Mouse (Mus musculus): ENCODE results near the gene Cemip2.
"Not testable (repeated sequence)": the region's sequence is repeated elsewhere in the genome, so short reads cannot be mapped to it uniquely, and the experiment has no call there.

The Cemip2 gene

DNA sequence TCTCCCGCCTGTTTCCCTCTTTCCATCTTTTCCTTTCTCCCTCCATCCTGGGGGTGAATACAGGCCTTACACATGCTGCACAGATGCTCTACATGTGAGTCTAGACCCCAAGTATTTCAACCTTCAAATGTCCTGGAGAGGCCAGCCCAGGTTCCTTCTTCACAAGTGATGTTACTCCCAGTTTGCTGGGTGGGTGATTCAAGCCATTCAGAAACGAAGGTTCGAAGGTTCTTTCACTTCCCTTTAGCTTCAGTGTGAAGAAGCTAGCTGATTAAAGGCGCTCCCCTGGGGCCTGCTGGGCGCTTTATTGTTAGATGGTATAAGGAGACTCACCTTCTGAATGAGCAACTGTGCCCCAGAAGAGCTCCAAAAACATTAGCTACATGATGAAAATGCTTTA is 82.0 kb downstream of the Cemip2 start:
- Histone ChIP-seq H3K36me3 (ENCODE audit: control insufficient read depth, insufficient read depth, low read length, poor library complexity, severe bottlenecking) (peaks cover 2% of the 10 kb centered on the region; the same call in 1 of the 2 replicates), H3K27me3 (ENCODE audit: control insufficient read depth, insufficient read depth, low read length, poor library complexity, severe bottlenecking) (no peaks in the 10 kb centered on the region)
- DNase-seq (ENCODE audit: low read depth, low spot score) = peak; percentile 87

DNA sequence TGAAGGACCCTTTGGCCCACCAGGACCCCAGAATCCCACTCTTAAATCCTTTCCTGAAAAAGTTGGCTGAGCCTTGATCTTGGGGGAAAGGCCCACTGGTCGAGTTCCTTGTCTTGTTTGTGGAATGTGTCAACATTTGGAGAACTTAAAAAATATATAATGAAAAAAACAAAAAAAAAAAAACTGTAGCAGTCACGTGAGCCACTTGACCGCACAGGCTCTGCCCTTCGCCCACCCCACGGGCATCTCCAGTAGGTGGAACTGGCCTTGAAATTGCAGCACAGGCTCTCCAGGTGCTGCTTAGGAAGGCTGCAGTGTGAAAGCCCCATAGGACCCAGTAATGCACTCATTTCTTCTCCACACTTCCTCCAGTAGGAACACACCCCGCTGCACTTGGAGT is 82.8 kb downstream of the Cemip2 start:
- Histone ChIP-seq H3K27me3 (ENCODE audit: control insufficient read depth, insufficient read depth, low read length, poor library complexity, severe bottlenecking) (no peaks in the 10 kb centered on the region), H3K36me3 (ENCODE audit: control insufficient read depth, insufficient read depth, low read length, poor library complexity, severe bottlenecking) (no peaks in the 10 kb centered on the region)
- peak; percentile 19 for DNase-seq (ENCODE audit: low read depth, low spot score)

DNA sequence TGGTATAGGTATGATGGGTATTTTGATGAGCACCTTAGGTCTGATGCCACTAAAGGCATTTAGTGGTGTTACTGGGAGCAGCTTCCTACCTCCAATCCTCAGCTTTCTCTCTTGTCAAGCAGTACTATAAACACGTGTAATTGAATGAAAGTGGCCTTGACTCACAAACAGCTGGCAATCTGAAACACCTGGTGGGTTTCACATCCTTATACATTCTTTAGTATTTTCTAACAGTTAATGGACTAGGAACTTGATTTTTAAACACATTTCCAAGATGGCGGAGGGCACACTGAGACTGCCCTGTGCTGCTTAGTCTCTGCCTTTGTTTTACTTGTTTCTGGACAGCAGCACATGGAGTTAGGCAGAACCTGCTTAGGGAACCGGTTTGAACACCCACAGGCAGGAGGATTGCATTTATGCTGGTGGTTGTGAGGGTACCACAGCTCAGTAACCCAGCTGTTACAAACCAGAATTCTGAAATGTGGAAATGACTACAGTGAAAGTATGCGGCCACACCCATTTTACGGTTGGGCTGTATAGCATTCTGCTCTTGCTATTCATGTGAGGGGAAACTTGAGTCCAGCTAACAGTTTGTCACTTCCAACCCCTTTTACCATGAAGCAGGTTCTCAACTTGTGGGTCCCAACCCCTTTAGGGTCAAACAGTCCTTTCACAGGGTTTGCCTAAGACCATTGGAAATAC is 84.3 kb downstream of the Cemip2 start:
- H3K27me3 ChIP-seq (ENCODE audit: control insufficient read depth, insufficient read depth, low read length, poor library complexity, severe bottlenecking) = no peaks in the 10 kb centered on the region
- no peaks in the 10 kb centered on the region for H3K36me3 ChIP-seq (ENCODE audit: control insufficient read depth, insufficient read depth, low read length, poor library complexity, severe bottlenecking)
- peak; percentile 73 for DNase-seq (ENCODE audit: low read depth, low spot score)

DNA sequence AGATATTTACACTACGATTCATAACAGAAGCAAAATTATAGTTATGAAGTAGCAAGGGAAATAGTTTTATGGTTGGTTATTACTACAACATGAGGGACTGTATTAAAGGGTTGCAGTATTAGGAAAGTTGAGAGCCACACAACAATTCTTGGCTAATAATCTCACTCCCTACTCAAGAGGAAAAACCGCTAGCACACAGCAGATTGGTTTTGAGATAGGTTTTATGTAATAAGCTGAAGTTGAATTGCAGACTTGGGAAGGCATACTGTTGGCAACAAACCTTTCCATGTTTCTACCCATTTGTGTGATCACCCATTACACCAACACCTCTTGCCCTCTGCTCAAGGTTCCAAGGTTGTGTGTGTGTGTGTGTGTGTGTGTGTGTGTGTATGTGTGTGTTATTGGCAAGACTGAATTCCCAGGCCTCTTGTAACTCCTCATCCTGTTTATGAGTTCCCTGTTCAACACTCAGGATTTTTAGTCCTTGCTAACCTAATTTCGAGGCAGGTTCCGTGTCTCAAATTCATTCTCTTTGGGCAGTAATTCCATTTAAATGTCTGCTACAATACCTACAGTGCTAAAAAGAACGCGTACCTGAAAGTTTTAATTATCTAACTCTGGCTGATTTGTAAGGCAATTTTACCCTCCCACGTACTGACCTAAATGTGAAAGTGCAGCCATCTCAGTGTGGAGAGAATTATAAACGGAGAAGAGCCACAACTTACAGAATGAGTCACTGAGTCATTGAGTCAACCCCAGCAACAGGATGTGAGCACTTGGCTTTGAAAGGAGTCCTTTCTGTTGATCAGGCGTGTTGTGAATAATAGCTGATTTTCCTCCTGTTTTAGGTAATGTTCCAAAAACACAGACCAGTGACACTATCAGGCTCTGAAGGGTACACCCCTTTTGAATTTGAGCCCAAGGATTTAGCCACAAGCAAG is 85.1 kb downstream of the Cemip2 start:
- Histone ChIP-seq H3K36me3 (ENCODE audit: control insufficient read depth, insufficient read depth, low read length, poor library complexity, severe bottlenecking) (no peaks in the 10 kb centered on the region), H3K27me3 (ENCODE audit: control insufficient read depth, insufficient read depth, low read length, poor library complexity, severe bottlenecking) (no peaks in the 10 kb centered on the region)
- peak; percentile 48 for DNase-seq (ENCODE audit: low read depth, low spot score)

DNA sequence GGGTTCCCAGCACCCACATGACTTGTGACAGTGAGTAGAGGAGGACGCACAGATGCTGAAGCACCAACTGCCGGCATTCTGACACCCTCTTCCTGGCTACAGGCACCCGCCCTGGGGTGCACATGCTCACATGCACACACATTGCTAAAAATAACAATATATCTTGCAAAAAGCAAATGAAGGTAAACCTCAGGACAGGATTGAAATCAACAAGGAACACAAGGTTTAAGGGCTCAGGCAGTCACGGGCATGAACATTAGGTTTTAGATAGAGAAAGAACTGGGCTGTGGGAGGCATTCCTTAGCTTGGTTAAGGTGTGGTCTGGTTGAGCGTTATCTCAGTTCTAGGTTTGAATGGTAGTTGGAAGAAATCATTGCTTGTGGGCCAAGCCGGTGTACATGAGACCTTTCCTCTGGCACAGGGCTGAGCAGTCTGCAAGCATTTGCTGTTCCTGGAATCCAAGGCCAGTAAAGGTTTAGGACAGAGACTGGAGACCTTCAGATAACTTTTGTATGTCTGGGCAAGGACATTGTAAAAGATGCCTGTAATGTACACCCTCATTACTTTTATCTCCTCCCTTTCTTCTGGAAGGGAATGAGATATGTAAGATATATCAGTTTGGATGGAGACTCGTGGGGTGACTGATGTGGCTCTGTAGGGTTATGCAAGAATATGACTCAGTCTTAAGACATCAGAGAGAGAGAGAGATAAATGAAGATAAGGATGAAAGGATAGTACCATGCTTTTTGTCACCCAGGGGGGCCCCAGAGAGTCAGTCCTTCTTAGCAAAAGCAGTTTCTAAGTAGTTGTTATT is 87.3 kb downstream of the Cemip2 start:
- Histone ChIP-seq H3K36me3 (ENCODE audit: control insufficient read depth, insufficient read depth, low read length, poor library complexity, severe bottlenecking) (no peaks in the 10 kb centered on the region), H3K27me3 (ENCODE audit: control insufficient read depth, insufficient read depth, low read length, poor library complexity, severe bottlenecking) (no peaks in the 10 kb centered on the region)
- DNase-seq (ENCODE audit: low read depth, low spot score) = no peak

DNA sequence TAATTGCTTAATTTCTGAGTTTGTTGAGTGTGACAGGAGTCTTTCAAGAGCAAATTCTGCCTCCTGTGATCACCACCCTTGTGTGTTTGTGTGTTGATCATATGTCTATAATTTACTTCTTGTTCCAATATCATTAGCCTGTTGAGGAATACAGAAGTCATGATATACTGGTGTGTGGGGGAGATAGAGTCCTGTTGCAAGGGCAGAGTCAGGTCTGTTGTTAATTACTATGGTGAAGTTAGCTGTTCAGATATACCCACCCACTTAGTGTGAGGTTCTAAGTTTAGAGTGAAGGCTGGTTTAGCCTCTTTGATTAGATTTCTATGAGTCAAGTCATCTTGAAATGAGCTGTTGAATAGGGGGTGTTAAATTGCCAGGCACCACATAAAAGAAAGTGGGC is 88.0 kb downstream of the Cemip2 start:
- DNase-seq (ENCODE audit: low read depth, low spot score) = no peak
- Histone ChIP-seq H3K36me3 (ENCODE audit: control insufficient read depth, insufficient read depth, low read length, poor library complexity, severe bottlenecking) (no peaks in the 10 kb centered on the region), H3K27me3 (ENCODE audit: control insufficient read depth, insufficient read depth, low read length, poor library complexity, severe bottlenecking) (no peaks in the 10 kb centered on the region)

DNA sequence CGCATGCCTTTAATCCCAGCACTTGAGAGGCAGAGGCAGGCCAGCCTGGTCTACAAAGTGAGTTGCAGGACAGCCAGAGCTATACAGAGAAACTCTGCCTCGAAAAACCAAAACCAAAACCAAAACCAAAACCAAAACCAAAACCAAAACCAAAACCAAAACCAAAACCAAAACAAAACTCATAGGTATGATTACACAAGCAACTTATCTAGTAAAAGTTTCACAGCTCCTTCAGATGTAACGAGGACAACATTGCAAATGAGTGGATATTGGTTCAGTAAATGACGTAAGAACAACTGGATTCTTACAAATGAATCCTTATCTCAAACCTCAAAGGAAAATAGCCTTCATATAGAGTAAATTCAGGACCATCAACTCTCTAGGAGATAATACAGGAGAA is 88.6 kb downstream of the Cemip2 start:
- peak; percentile 25 for DNase-seq (ENCODE audit: low read depth, low spot score)
- not testable (repeated sequence) for H3K27me3 ChIP-seq (ENCODE audit: control insufficient read depth, insufficient read depth, low read length, poor library complexity, severe bottlenecking); H3K36me3 ChIP-seq (ENCODE audit: control insufficient read depth, insufficient read depth, low read length, poor library complexity, severe bottlenecking)

DNA sequence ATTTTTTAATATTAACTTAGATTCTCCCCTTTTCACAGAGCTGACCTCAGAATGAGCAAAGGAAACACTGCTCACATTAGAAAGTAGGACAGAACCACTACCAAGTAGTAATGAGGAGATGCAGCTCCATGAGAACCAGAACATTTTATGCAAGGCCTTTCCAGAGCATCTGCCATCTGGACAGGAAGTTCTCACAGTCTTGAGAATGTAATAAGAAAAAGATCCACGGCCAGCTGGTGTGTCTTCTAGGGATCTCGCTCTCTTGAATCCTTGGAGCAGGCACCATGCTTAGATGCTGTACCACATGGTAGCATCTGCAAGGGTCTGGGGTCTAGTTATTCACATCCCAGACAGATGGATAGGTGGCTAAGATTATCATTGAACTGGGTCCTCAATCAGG is 90.3 kb downstream of the Cemip2 start:
- DNase-seq (ENCODE audit: low read depth, low spot score) = no peak
- H3K27me3 ChIP-seq (ENCODE audit: control insufficient read depth, insufficient read depth, low read length, poor library complexity, severe bottlenecking) = no peaks in the 10 kb centered on the region
- H3K36me3 ChIP-seq (ENCODE audit: control insufficient read depth, insufficient read depth, low read length, poor library complexity, severe bottlenecking) = no peaks in the 10 kb centered on the region

DNA sequence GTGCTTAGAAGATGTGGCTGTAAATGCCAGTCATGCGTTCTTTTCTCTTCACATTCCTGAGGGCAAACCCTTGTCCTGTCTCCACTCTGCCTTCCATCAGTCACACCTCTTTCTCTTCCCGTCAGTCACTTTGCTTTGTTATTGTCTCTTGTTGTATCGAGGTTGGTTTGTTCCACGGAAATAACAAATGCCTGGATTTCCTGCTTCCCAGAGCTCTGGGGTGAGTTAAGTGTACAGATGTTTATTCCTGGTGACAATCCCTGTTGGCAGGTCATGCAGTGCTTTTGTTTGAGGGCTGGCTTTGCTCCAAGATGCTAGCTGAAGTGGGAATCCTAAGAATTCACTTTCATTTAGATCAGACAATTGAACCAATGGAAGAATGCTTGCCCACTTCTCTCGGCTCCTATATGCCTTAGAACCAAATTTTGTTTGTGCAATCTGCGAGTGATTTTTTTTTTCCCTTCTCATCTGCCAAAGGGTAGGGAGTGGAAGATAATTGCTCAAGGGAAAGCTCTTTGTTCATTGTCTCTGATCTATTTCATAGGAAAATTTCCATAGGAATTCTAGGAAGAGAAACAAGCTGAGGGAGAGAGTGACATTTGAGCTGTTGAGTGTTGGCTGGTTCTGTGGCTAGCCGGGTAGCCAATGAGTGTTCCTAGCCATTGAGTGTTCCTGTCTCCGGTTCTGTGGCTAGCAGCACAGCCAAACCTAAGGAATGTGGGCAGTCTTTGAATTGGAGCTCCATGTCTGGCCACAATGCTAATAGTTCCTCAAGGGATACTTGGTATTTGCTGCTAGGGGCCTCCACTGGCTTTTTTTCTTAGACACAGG is 104.2 kb downstream of the Cemip2 start:
- H3K36me3 ChIP-seq (ENCODE audit: control insufficient read depth, insufficient read depth, low read length, poor library complexity, severe bottlenecking) = no peaks in the 10 kb centered on the region
- H3K27me3 ChIP-seq (ENCODE audit: control insufficient read depth, insufficient read depth, low read length, poor library complexity, severe bottlenecking) = no peaks in the 10 kb centered on the region
- no peak for DNase-seq (ENCODE audit: low read depth, low spot score)

DNA sequence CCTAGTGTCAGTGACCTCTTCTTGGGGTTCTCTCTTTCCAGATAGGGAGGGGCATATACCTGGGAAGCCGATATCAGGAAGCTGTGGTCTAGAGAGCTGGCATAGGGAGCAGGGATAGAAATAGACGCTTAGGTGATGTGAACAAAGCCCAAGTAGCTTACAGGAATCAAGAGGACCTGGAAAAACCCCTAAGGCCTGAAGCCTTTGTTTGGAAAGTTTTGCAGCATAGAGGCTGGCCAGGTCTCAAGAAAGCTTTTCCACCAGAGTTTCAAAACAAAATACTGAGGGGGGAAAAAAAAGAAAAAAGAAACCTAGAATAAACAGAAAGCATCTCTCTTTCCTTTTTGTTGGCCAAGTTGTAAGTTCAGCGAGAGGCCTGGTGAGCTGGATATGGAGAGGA is 104.9 kb downstream of the Cemip2 start:
- no peaks in the 10 kb centered on the region for H3K36me3 ChIP-seq (ENCODE audit: control insufficient read depth, insufficient read depth, low read length, poor library complexity, severe bottlenecking)
- H3K27me3 ChIP-seq (ENCODE audit: control insufficient read depth, insufficient read depth, low read length, poor library complexity, severe bottlenecking) = no peaks in the 10 kb centered on the region
- no peak for DNase-seq (ENCODE audit: low read depth, low spot score)

DNA sequence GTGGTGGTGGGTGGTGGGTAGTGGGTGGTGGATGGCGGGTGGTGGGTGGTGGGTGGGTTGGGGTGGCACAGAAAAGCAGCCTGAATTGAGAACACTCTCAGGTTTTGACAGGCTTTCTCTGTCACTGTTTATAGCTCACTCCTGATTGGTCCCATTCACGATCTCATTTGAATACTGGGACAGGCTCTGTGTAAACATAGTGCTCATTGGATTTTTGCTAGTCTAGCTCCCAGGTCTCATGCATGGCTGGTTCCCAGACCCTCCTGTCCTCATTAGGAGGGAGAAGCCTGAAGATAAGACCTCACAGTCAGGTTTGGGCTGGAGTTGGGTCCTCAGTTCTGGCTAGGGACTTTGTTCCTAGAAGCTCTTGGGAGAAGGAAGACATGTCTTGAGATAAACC is 105.8 kb downstream of the Cemip2 start:
- no peaks in the 10 kb centered on the region for H3K27me3 ChIP-seq (ENCODE audit: control insufficient read depth, insufficient read depth, low read length, poor library complexity, severe bottlenecking)
- no peak for DNase-seq (ENCODE audit: low read depth, low spot score)
- no peaks in the 10 kb centered on the region for H3K36me3 ChIP-seq (ENCODE audit: control insufficient read depth, insufficient read depth, low read length, poor library complexity, severe bottlenecking)

DNA sequence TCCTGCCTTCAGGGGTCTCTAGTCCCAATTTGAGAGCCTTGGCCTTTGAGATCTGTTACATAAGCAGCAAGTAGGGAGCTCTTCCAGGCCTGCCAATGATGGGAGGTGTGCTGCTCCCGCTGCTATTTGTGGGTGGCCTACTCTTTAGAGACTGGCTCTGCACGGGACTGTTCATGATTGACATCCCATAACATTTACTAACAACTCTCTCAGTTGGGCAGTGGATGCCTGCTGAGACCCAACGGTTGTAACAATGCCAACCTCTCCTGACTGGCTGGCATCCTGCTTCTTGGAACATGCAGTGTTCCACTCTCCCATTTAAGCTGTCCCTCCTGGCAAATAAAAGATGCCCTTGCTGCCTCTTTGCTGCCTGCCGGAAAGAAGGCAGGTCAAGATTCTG is 106.2 kb downstream of the Cemip2 start:
- H3K36me3 ChIP-seq (ENCODE audit: control insufficient read depth, insufficient read depth, low read length, poor library complexity, severe bottlenecking) = no peaks in the 10 kb centered on the region
- DNase-seq (ENCODE audit: low read depth, low spot score) = no peak
- H3K27me3 ChIP-seq (ENCODE audit: control insufficient read depth, insufficient read depth, low read length, poor library complexity, severe bottlenecking) = no peaks in the 10 kb centered on the region

DNA sequence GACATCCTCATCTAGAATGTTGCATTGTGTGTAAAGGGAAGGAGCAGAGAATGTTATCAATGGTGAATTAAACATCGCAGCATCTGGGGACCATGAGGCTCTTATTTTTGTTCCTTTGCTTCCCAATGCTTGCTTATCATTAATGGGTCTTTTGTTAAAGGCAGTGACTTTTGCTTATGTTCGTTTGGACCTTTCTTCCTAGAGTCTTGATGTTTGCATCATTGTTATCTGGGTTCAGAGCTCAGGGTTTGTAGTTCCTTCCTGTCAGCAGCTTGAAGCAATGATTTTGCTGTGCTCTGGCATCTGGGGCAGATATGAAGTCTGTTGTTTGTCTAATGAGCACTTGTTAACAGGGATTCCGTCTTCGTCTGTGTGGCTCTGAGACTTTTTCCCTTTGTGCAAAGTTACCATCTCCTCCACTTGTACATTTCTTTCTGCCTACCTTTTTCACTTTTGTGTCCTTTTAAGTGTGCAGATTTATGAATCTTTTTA is 108.1 kb downstream of the Cemip2 start:
- H3K36me3 ChIP-seq (ENCODE audit: control insufficient read depth, insufficient read depth, low read length, poor library complexity, severe bottlenecking) = no peaks in the 10 kb centered on the region
- DNase-seq (ENCODE audit: low read depth, low spot score) = no peak

DNA sequence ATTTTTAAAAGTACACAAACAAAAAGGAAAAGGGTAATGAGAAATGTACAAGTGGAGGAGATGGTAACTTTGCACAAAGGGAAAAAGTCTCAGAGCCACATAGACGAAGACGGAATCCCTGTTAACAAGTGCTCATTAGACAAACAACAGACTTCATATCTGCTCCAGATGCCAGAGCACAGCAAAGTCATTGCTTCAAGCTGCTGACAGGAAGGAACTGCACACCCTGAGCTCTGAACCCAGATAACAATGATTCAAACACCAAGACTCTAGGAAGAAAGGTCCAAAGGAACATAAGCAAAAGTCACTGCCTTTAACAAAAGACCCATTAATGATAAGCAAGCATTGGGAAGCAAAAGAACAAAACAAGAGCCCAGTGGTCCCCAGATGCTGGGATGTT is 112.6 kb downstream of the Cemip2 start:
- Histone ChIP-seq H3K27me3 (ENCODE audit: control insufficient read depth, insufficient read depth, low read length, poor library complexity, severe bottlenecking) (no peaks in the 10 kb centered on the region), H3K36me3 (ENCODE audit: control insufficient read depth, insufficient read depth, low read length, poor library complexity, severe bottlenecking) (no peaks in the 10 kb centered on the region)
- DNase-seq (ENCODE audit: low read depth, low spot score) = no peak

More for the DNA sequence above, 108.1 kb downstream of the Cemip2 start:
- no peaks in the 10 kb centered on the region for H3K27me3 ChIP-seq (ENCODE audit: control insufficient read depth, insufficient read depth, low read length, poor library complexity, severe bottlenecking)
